Mouse (Mus musculus): Measurements from ENCODE around the gene Prm2.

DNA sequence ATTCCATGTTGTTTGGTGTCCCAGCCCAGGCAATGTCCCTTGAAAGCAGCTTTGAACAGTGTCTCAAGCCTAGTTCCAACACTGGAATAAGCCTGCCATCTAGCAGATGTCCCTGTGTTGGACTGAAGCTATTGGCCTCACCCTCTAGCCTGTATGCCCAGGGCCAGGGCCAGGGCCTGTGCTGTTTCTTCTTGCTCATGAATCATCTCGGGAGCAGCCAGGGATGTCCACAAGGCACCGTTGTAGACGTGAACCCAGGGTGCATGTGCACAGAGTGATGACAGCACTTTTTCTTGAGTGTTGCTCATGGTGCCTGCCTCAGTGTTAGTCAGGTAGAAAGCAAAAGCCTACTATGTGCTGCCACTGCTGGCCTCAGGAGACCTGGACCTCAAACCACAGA, 41.3 kb upstream of the Prm2 start:
- TF ChIP-seq POLR2A (IDR thresholded peaks at IDR 0.05; ENCODE audit: insufficient read depth, low read depth, low read length): no peak
- no peak for TF ChIP-seq CTCF (IDR thresholded peaks at IDR 0.05; ENCODE audit: insufficient read depth, low read depth, low read length)
